Mouse (Mus musculus) lung, embryonic 14.5 days (tissue): Measurements from ENCODE around the gene Usp34. TPM values are rescaled to one million over a fixed set of nuclear protein-coding genes. Genes with fewer than 3 reads are reported as not detected.
"Not testable (repeated sequence)": the region's sequence is repeated elsewhere in the genome, so short reads cannot be mapped to it uniquely, and the experiment has no call there.

Source experiments
- ATAC-seq: fragments of 200-750 bp; cut with Nextera tagmentation; 2 replicates; pipeline ENCODE4 v1.8.0; 2017; ENCODE audit warnings: mild to moderate bottlenecking, moderate TSS enrichment, moderate library complexity; ENCODE audit not compliant: insufficient read depth
- DNase-seq: peaks from one replicate; pipeline ENCODE4 v3.0.0-alpha.2; 2015
- H3K27ac ChIP-seq: fragments of 300-500 bp; sonication (generic); 2 replicates; pipeline ENCODE4 v1.5.1; 2014; ENCODE audit warnings: low read depth, mild to moderate bottlenecking, moderate library complexity
- H3K27me3 ChIP-seq: fragments of 300-500 bp; sonication (generic); 2 replicates; pipeline ENCODE4 v1.6.1; 2014; ENCODE audit warnings: low read length, control low read depth; ENCODE audit not compliant: insufficient read depth
- H3K36me3 ChIP-seq: fragments of 300-500 bp; sonication (generic); 2 replicates; pipeline ENCODE4 v1.6.1; 2014; ENCODE audit warnings: control low read depth; ENCODE audit not compliant: insufficient read depth
- H3K4me1 ChIP-seq: fragments of 300-500 bp; sonication (generic); 2 replicates; pipeline ENCODE4 v1.6.1; 2014; ENCODE audit warnings: antibody characterized with exemption, control low read depth; ENCODE audit not compliant: insufficient read depth
- H3K4me2 ChIP-seq: fragments of 300-500 bp; sonication (generic); 2 replicates; pipeline ENCODE4 v1.6.1; 2014; ENCODE audit warnings: mild to moderate bottlenecking
- H3K4me3 ChIP-seq: fragments of 300-500 bp; sonication (generic); 2 replicates; pipeline ENCODE4 v1.5.1; 2014; ENCODE audit warnings: low read depth, low read length
- H3K9ac ChIP-seq: fragments of 300-500 bp; sonication (generic); 2 replicates; pipeline ENCODE4 v1.6.1; 2014
- H3K9me3 ChIP-seq: fragments of 300-500 bp; sonication (generic); 2 replicates; pipeline ENCODE4 v1.6.1; 2016; ENCODE audit warnings: low read depth, low read length, control low read depth
- CTCF ChIP-seq: IDR thresholded peaks from 2 replicates; pipeline ENCODE4 v1.5.1; 2016; ENCODE audit warnings: antibody characterized with exemption, low read depth
- WGBS: fragments of 180-500 bp; shearing (Covaris S2); extraction: QIAGEN DNeasy Blood & Tissue Kit; methylation state at CpG from one replicate; pipeline ENCODE4 v1.1.7; 2014; 5-methylcytosine and 5-hydroxymethylcytosine counted together
- polyA plus RNA-seq: library from polyadenylated mRNA; unstranded; fragments of >200 nt; fragmentation: Nextera tagmentation; extraction: Ambion mirVana; gene quantifications from 2 replicates; pipeline ENCODE4 v1.2.1, GENCODE M21; 2014

Usp34 gene
- polyA plus RNA-seq, 1 experiment from 2014 or later, result 37.2 TPM

DNA sequence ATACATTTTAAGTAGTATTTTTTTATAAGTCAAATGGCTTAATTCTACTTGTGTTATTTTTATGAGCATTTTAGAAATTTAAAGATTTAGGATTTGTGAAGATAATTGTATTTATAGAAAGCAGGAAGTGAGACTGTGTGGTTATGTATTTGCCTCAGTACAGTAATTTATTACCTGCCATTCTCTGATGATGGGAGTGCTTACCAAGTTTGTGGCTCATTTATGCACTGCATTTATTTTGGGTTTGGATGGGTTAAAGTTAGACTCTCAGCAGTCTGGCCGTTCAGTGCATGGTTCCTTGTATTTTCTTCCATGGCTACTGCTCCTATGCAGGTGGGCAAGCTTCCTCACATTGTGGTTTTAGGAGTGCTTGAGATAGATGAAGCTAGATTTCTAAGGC, 28.5 kb downstream of the Usp34 start:
- H3K36me3 ChIP-seq, result peaks cover 23% of the 10 kb centered on the region
- ATAC-seq, result no peak
- H3K27ac ChIP-seq, result no peak overlapping the region
- no peak for DNase-seq
- H3K4me3 ChIP-seq, result no peak overlapping the region
- no peak for TF ChIP-seq CTCF
- H3K9me3 ChIP-seq, result no peaks in the 10 kb centered on the region
- no peak overlapping the region for H3K9ac ChIP-seq
- no peaks in the 10 kb centered on the region for H3K4me1 ChIP-seq
- no peaks in the 10 kb centered on the region for H3K27me3 ChIP-seq
- 59% methylated on average over 1 of the region's 1 CpGs for WGBS
- H3K4me2 ChIP-seq, result no peak overlapping the region

DNA sequence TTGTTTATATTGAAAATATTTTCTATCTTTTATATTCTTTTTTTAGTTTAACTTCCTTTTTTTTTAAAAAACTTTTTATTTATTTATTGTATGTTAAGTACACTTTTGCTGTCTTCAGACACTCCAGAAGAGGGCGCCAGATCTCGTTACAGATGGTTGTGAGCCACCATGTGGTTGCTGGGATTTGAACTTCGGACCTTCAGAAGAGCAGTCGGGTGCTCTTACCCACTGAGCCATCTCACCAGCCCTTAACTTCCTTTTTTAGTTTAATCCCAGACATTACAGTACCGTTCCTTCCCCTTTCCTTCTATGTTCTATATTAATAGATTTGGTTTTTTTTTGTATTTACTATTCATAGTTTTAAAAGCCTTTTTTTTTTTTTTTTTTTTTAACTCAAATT, 50.5 kb downstream of the Usp34 start:
- peaks cover 50% of the 10 kb centered on the region for H3K36me3 ChIP-seq
- not testable (repeated sequence) for ATAC-seq
- 67% methylated on average over 5 of the region's 5 CpGs for whole genome bisulfite sequencing

DNA sequence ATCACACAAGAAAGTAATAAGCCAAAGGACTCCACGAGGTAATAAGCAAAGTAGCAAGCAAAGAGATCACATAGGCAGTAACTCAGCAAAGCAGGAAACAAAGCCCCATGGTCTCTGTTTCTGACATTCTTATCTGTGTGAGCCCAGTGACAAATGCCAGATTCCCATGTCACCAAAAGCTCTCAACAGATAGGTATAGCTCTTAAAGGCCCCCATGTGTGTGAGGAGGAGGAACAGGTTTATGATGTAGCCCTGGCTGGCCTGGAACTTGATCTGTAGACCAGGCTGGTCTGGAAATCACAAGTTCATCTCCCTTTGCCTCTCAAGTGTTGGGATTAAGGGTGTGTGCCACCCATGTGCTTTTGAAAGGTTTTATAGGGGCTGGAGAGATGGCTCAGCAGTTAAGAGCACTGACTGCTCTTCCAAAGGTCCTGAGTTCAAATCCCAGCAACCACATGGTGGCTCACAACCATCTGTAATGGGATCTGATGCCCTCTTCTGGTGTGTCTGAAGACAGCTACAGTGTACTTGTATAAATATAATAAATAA, 53.1 kb downstream of the Usp34 start:
- peaks cover 63% of the 10 kb centered on the region for H3K36me3 ChIP-seq
- 69% methylated on average over 1 of the region's 1 CpGs for WGBS
- not testable (repeated sequence) for H3K4me3 ChIP-seq, DNase-seq, H3K9me3 ChIP-seq, H3K9ac ChIP-seq, H3K27ac ChIP-seq, ATAC-seq, H3K4me2 ChIP-seq, H3K4me1 ChIP-seq, H3K27me3 ChIP-seq

More for the DNA sequence above, 50.5 kb downstream of the Usp34 start:
- not testable (repeated sequence) for H3K27ac ChIP-seq, DNase-seq, H3K9ac ChIP-seq, H3K4me3 ChIP-seq, H3K4me1 ChIP-seq, H3K9me3 ChIP-seq, H3K4me2 ChIP-seq, H3K27me3 ChIP-seq

DNA sequence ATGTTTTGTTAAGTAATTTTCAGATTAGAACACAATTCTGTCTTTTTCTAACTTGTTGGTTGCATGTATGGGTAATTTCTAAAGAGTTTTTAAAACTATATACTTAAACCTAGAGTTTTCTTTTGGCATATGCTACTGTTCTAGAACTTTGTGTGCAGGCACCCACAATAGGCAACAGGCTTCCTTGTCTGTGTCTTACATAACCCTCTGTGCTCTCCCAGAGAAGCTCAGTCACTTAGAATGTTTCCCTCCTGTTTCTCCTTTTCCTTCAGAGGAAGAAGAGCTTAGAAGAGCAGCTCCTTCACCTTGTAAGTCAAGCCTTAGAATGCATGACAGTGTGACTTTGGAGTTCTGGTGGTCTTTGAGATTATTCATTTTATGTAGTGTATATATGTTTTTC, 55.6 kb downstream of the Usp34 start:
- peaks cover 56% of the 10 kb centered on the region for H3K36me3 ChIP-seq
- no peak for TF ChIP-seq CTCF
- ATAC-seq (no peak), DNase-seq (no peak)
- no peaks in the 10 kb centered on the region for H3K27me3 ChIP-seq
- no peak overlapping the region for H3K9ac ChIP-seq
- H3K4me3 ChIP-seq, result no peak overlapping the region
- no peak overlapping the region for H3K27ac ChIP-seq
- H3K4me2 ChIP-seq, result no peak overlapping the region
- no peaks in the 10 kb centered on the region for H3K4me1 ChIP-seq
- no peaks in the 10 kb centered on the region for H3K9me3 ChIP-seq

DNA sequence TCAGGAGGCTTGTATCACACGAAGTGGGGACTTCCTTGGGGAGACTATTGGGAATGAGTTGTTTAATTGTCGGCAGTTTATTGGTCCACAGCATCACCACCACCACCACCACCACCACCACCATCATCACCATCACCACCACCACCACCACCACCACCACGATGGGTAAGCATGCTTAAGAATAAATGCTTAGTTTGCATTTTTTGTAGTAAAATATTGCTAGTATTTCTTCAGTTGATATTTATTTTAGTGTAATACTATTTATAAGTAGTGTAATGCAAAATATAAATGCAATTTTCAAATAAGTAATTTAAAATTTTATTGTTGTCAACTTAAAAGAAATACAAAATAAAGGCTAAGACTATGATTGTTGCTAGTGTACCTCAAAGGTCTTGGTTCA, 57.7 kb downstream of the Usp34 start:
- 83% methylated on average over 3 of the region's 3 CpGs for WGBS

DNA sequence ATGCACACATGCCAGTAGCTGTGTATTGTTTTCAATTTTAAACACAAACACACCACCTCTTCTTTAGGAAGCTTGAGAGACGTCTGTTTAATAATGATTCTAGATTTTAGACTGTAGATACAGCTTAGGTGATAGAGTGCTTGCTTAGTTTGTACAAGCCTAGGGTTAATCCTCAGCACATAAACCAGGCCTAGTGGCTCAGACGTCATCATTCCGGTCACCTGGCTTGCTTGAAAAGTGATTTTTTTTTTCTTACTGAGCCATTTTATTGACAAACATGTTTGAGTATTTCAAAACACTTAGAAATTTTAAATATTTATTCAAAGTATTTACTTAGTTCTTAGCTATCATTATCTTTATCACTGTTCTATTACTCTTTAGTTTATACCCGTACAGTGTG, 65.3 kb downstream of the Usp34 start:
- 80% methylated on average over 4 of the region's 4 CpGs for WGBS
- H3K9ac ChIP-seq, result no peak overlapping the region
- H3K27ac ChIP-seq, result no peak overlapping the region
- H3K4me2 ChIP-seq, result no peak overlapping the region
- H3K36me3 ChIP-seq, result peaks cover 53% of the 10 kb centered on the region
- H3K27me3 ChIP-seq, result no peaks in the 10 kb centered on the region
- no peak overlapping the region for H3K4me3 ChIP-seq
- no peaks in the 10 kb centered on the region for H3K9me3 ChIP-seq
- TF ChIP-seq CTCF, result no peak
- DNase-seq, result no peak
- ATAC-seq, result no peak
- no peaks in the 10 kb centered on the region for H3K4me1 ChIP-seq

More for the DNA sequence above, 57.7 kb downstream of the Usp34 start:
- no peaks in the 10 kb centered on the region for H3K9me3 ChIP-seq
- no peaks in the 10 kb centered on the region for H3K27me3 ChIP-seq
- no peak overlapping the region for H3K4me3 ChIP-seq
- H3K27ac ChIP-seq, result no peak overlapping the region
- peaks cover 58% of the 10 kb centered on the region for H3K36me3 ChIP-seq
- DNase-seq, result no peak
- H3K4me1 ChIP-seq, result no peaks in the 10 kb centered on the region
- H3K4me2 ChIP-seq, result no peak overlapping the region
- no peak overlapping the region for H3K9ac ChIP-seq
- TF ChIP-seq CTCF, result no peak
- no peak for ATAC-seq

DNA sequence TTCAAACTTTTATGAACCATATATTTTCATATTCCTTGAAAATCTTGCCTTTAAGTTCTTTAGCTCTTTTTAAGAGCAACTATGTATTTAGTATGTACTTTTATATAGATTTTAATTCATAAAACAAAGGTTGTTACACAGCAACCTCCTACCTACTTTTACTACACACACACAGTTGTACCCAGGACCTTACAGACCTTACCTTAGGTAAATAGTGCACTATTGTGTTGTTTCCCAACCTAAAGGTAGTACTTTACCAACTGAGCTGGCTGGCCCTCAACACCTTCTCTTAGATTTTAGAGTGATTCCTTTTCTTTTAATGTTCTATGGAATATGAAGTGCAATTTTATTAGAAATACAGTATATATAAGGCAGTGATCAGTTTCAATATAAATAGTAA, 65.8 kb downstream of the Usp34 start:
- Histone ChIP-seq H3K36me3 (peaks cover 54% of the 10 kb centered on the region), H3K4me1 (no peaks in the 10 kb centered on the region), H3K27me3 (no peaks in the 10 kb centered on the region), H3K4me3 (no peak overlapping the region), H3K4me2 (no peak overlapping the region), H3K9me3 (no peaks in the 10 kb centered on the region), H3K9ac (no peak overlapping the region), H3K27ac (no peak overlapping the region)
- no peak for TF ChIP-seq CTCF
- DNase-seq (no peak), ATAC-seq (no peak)

DNA sequence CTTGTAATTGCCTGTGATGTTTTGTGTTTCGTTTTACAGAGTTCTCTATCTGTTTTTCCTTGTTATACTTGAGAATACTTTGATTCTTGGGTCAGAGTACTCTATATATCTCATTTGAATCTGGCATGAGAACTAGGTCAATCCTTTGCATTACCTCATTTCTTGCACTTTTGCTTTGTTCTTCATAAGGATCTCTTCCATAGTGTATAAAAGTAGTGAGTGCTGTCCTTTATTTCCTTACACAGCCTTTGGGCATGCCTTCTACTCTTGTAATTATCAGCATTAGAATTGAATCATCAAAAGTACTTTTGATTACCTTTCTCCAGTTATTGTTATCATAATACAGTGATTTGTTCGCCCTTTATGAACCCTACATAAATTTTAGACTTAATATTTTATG, 73.4 kb downstream of the Usp34 start:
- ATAC-seq, result no peak
- H3K27me3 ChIP-seq, result no peaks in the 10 kb centered on the region
- DNase-seq, result no peak
- no peaks in the 10 kb centered on the region for H3K4me1 ChIP-seq
- H3K9me3 ChIP-seq, result no peaks in the 10 kb centered on the region
- H3K9ac ChIP-seq, result no peak overlapping the region
- H3K4me3 ChIP-seq, result no peak overlapping the region
- no peak for TF ChIP-seq CTCF
- no peak overlapping the region for H3K4me2 ChIP-seq
- H3K27ac ChIP-seq, result no peak overlapping the region
- H3K36me3 ChIP-seq, result peaks cover 41% of the 10 kb centered on the region
- WGBS, result 82% methylated on average over 2 of the region's 2 CpGs
